Mouse (Mus musculus) forelimb bud, embryonic 11.5 days (tissue): ENCODE results near the gene Mthfd1l.

Experiments
- DNase-seq: peaks from one replicate; pipeline ENCODE4 v3.0.0-alpha.2; 2012; ENCODE audit warnings: low read depth, low spot score

Mthfd1l gene

DNA sequence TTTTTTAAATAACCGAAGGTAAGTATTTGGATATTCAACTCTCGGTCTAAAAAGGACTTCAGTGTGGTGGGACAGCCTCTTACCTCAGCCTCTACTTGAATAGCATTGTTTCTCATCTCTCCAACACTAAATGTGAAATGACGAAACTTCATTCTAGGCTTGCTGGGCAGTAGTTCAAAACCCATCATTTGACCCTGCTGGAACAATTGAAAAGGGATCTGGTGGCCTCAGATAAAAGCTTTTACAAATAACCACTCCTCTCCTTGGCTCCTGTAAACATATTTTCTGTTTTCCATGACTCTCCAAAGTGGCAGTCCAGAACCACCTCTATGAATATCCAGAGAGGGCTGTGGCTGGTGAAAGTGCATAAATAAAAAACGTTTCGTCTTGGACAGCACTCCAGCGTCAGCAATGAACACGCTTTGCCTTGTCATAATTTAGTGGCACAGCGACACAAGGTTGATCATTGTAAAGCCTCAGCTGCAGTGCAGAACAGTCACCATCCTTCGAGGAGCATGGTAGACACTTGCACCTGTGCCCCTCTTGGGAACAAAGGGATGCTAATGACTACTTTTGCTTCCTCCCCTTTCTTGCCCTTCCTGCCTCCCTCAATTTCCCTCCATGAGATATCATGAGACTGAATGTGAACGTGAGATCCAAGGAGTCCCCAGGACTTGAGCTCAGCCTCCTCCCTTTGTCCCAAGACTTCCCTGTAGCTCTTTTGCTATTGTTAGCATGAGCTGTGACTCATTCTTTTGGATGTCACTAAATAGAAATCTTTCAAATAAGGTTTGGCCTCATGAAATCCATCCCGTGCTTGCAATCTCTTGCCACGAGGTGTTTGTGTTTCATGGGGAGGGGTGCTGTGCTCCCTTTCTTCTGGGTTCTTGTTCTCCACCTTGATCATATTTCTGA is 179.2 kb downstream of the Mthfd1l start:
- DNase-seq, result no peak

DNA sequence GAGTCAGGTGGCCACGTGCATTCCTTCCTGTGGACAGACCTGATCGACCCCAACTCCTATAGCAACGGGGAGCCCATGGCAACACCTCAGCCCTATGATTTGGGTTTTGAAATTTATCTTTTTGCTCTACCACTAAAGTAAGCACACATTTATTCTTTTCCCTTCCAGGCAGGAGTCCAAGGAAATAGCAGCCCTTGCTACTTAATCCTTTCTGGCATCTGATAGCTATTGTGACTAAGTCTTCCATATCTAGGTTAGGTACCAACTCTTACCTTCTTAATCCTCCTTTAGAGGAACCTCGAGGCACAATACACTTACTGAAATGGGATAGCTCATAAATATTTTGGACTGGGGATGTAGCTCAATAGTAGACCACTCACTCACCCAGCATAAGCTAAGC is 180.1 kb downstream of the Mthfd1l start:
- DNase-seq, result no peak

DNA sequence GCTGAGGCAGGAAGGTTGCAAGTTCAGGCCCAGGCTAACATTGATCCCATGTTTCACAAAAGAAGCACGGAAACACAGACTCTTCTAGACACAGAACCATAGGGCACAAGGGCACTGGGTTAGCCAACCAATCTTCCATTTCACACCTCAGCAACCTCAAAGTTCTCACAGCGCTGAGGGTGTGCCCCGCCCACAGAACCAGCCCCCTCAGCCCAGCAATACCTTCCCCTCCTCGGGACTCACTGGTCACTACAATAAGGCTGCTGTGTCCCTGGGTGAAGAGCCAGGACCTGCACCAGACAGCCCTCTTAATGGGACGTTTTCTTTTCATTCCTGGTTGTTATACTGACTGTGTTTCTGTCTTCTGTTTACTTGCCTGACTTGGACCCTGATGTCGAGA is 181.1 kb downstream of the Mthfd1l start:
- no peak for DNase-seq

DNA sequence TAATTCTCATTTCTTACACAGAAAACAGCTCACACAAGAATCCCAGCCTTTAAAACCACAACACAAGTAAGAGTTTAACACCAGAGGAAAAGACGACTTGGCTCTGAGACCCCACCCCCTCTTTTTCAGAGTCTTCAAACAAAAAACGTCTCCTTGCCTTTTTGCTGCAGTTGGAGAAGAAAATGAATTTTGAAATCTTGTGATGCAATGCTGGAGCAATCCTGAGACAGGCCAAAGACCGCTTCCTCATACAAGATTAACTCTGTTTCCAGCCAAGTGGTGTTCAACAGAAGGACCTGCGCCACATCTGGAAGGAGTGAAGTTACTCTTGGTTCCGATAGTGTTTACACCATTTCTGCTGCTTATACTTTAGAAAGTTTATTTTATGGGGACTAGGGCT is 182.6 kb downstream of the Mthfd1l start:
- DNase-seq, result no peak

DNA sequence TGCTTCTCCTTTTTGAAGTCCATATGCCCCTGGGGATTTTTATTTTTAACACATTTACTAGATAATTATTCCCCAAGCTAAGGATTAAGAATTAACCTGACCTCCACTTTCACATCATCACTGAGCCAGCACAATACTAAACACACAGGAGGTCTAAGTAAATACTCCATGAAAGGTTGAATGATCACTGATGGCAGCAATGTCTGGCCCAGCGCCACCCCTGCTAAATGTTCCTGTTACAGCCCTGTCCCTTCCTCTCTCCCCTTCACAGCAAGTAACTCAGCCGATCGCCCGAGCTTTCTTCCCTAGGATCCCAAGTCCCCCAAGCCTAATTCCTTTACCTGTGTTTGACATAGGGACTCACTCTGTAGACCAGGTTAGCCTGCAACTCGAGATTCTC is 185.6 kb downstream of the Mthfd1l start:
- no peak for DNase-seq

DNA sequence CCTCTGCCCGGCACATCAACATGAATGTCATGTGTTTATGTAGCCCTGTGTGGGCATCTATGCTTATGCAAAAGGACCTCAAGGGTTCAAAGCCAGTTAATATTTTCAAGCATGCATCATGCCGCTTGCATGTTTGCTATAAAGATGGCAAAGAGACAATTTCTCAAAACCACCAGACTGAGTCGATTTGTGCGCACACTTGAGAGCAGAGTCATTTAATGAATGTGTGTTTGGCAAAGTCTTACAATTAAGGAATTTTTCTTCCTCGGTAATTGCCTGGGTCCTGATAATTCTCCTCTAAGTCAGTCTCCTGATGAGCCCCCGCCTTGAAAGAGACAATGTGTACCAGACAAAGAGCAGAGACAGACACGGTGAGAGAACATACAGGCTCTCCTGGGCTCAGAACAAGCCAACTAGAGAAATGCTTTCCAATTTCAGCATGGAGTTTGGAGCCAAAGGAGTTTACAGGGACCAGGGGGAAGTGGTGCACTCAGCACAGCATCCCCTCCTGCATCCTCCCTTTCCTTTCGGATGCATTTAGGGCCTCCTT is 186.7 kb downstream of the Mthfd1l start:
- no peak for DNase-seq

DNA sequence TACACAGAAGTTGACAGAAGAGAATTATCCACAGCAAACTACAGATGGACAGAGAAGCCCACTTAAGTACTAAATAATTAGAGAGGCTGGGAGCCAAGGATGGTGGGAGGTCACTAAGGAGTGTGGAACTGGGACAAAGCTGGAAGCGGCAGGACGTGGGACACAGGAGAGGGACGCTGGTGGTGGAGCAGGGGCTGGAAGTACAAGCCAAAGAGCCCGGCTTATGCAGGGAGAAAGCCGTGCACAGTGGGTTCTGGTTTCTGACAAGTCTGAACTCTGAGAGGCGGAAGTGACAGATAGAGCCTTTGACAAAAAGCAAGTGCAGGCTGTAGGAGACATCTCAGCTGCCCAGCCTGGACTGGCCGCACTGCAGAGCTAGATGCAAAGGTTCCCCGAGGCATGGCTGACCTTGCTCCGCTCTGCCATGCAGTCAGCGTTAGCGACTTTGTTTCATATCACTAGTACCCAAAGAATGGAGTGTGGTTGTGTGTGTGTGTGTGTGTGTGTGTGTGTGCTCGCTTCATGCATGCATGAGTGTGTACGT is 187.4 kb downstream of the Mthfd1l start:
- DNase-seq, result no peak

DNA sequence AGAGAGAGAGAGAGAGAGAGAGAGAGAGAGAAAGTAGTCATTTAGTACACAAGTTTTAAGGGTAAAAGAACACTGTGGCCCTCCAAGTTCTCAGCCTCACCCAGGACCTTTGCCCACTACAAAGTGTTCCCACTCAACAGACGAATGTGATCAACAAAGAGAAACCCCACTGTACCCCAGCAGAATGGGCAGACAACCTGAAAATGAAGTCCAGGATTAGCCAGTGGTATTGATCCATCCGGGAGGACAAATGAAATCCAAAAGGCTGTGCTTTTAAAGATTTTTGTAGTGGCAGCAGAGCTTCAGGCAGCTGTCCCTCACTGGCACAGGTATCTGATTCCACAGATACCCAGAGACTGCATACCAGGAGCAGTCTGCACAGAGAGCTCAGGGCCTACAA is 189.1 kb downstream of the Mthfd1l start:
- DNase-seq, result no peak

DNA sequence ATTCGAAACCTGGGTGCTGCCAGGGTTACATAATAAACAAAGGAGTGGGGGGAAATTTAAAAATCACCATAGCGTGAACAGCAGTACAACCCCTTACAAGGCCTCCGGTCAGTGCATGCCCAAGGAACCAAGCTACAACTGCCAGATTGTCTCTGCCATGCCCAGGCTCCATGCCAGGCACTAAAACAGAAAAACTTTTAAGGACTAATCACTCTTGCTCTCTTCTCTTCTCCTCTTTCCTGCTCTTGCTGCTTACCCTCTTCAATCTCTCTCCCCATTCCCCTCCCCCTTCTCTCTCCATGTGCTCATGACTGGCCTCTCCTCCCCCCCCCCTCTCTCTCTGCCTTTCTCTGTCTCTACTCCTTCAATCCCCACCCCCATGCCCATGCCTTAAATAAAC is 190.1 kb downstream of the Mthfd1l start:
- DNase-seq, result no peak

DNA sequence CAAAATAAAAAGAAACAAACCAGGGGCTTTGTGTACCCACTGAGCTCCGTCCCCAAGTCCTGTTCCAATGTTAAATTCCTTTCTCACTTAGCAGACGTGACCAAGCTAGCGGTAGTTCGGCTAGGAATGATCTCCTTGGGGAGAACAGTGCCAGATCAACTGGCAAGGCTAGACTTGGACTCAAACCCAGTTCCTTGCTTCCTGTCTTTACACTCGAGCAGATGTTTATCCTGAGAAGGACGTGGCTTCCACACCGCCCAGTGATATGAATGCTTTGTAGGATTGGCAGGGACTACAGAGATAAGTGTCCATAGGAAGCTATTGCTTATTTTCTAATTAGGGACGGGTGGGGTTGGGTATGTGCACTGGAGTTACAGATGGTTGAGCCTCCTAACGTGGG is 191.8 kb downstream of the Mthfd1l start:
- no peak for DNase-seq

DNA sequence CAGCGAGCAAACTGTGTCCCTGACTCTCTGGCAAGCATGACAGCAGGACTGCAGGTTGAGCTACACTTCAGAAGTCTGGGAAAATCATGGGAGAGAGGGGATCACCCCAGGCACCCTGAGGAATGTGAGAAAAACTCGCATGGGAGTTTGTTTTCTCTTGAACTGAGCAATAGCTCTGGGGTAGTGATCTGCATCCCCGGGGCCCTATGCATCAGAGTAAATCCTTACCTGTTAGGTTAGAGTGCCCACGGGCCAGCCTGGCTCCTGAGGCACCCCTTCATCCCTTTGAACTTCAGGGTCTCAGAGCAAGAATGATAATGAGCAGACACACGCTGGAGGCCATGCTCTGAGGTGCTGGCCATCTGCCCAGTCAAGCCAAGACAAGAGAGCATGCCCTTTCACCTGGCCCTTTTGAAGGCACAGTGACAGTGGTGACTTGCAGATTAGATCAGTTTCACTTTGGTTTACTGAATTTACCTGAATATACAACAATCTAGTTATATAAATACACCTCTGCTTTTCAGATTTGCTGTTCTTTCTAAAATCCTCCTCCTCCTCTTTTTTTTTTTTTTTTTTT is 195.4 kb downstream of the Mthfd1l start:
- no peak for DNase-seq

DNA sequence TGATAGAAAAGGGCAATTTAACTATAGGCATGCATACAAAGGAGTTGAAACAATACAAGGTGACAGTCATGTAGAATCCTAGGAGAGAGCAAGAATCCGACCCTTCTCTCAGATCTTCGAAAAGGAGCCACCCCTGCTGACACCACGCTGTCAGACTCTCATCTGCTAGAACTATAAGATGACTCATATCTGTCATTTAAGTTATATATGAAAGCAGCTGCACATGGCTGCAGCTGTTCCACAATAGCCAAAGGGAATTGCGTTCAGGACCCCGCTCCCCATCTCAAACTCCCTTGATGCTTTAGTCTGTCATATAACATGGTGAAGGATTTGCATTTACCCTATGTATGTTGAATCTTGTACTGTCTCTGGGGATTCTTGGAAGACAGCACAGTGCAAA is 201.3 kb downstream of the Mthfd1l start:
- no peak for DNase-seq

DNA sequence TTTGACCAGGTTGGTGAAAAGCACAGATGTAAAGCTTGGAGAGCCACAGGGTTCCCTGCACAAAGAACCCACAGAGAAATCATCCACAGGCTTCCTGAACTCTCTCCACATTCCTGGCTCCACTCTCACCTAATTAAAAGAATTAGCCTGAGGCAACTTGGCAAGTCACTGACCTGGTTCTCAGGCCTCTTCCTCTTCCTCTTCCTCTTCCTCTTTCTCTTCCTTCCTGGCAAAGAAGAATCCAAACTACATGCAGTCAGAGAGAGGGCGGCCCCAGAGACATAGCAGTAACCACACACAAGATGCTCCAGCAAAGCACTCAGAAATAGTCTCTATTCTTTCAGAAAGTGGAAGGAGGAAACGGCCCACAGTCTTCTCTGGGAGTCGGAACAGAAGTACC is 201.8 kb downstream of the Mthfd1l start:
- DNase-seq, result peak; percentile 16

DNA sequence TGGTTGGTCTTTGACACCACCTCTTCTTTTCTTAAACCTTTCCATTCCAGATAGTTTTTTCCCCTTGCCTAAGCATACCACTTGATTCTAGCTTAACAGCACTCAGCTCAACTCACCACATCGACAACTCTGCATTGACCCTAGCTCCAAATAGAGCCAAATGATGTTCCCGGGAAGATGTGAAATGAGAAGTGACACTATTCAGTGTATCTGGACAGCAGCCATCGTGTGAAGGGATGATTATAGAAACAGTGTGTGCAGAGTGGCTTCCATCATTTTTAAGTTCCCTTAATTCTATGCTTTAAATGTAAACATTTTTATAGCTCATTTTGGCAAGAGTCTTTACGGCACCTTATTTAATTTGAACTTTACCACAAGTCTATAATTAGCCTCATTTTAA is 204.4 kb downstream of the Mthfd1l start:
- no peak for DNase-seq

DNA sequence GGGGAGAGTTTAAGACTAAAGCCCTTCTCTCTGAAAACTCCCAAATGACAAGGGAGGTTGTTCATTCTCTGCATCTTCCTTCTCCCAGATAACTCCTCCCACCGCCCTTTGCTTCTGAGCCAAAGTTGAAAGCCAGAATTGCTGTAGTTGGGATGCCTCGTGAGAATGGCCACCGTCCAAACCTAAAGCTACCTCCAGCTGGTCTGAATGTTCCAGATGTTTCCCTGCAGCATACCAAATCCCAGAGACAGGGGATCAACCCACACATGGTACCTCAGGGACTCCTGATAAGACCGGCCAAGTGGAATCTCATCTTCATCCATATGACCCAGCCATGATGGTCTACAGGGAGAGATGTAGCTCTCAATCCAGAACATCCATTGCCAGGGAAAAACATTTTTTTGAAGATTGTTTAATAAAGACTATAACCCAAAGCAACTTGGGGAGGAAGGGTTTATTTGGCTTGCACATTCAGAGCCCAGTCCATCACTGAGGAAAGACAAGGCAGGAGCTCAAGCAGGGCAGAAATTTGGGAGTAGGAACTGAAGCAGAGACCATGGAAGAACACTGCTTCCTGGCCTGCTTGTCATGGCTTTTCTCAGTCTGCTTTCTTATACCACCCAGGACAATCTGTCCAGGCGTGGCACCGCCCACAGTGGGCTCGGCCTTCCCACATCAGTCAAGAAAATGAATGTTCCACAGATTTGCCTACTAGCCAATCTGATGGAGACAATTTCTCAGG is 206.3 kb downstream of the Mthfd1l start:
- no peak for DNase-seq

DNA sequence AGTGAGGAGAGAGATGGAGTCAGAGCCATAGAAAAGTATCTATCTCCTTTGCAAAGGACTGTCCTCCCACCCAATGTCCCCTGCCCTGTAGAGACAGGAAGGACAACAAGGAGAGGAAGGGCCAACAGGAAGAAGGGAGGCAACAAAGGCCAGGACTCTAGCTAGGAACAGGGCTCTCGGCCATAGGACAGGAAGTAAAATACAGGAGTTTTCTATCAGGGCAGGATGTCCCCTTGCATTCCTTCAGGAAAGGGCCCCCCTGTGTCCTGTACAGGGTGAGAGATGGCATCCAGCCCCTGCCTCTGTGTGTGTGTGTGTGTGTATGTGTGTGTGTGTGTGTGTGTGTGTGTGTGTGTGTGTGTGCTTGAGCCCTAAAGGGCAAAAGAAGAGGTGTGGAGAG is 209.0 kb downstream of the Mthfd1l start:
- no peak for DNase-seq

DNA sequence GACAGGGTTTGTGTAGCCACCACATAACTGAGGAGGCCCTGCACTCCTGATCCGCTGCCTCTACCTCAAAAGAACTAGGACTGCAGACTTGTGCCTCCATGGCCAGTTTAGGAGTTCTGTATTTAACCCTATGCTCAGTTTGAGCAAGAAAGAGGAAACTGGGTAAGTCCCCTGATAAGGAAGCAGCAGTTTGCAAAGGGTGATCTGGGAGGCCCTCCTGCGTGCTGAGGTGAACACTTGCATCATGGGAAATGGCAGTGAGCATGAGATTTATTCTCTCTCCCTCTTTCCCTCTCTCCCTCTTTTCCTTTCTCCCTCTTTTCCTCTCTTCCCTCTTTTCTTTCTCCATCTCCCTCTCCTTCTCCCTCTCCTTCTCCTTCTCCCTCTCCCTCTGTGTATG is 209.5 kb downstream of the Mthfd1l start:
- no peak for DNase-seq

DNA sequence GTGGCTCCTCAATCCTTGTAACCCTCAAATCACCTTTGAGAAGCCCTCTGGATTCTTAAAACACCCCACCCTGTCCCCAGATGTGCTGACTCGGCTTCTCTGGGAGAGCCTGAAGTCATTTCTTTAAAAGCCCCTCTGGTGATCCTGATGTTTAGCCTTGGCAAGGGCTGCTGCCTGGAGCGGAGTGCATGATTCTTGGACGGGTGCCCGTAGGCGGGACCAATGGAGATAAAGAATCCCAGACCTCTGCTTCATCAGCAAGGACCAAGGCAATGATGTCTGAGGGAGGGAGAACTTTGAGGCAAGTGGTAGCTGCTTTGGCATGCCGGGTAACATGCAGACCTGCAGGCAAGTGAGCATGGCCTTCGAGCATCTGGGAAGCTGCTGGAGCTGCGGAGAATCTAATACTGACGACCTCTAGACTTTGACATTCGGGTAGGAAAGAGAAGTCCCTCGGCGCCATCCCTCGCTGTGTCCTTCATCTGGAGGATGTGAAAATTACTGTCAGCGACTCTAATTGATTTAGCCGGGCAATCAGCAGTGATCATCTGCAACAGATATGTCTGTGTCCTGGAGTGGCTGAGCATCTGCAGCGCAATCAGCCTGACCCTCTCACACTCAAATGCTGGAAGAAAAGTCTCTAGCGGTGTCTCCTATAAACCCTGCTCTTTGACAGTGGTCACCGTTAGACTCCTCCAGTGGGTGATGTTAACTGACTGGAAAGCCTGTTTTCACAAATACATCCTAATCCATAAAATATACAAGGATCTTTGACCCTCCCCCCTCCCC is 215.9 kb downstream of the Mthfd1l start:
- no peak for DNase-seq

DNA sequence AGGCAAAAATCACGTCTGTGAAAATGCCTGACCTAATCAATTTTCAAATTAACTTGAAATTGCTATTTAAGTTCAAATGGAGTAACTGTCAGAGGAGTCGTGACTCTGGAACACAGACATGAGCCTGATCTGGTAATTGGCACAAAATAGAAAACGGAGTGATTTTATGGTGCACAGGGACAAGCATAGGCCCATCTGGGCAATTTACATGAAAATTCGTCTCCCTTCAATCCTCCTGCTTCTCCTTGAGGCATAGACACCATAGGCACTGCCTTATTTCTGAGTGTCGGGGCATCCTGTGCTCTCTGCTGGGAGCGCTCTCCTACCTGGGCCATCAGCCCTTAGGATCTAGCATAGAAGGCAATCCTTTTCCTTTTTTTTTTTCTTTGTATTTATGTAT is 216.5 kb downstream of the Mthfd1l start:
- no peak for DNase-seq

DNA sequence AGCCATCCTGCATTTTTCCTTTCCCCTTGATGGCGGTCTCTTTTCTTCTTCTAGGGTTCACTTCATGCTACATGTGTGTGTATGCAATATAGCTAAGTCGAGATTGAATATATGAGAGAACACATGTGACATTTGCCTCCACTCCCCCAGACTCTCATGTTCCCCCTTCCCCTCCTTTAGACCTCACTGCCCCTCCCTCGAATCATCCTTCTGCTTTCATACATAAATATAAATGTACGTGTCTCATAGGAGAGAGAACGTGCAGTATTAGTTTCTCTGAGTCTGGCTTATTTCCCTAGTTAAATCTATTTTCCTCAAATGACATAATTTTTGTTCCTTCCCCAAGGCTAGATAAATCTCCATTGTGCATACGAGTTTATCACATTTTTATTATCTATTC is 226.1 kb downstream of the Mthfd1l start:
- DNase-seq, result no peak

DNA sequence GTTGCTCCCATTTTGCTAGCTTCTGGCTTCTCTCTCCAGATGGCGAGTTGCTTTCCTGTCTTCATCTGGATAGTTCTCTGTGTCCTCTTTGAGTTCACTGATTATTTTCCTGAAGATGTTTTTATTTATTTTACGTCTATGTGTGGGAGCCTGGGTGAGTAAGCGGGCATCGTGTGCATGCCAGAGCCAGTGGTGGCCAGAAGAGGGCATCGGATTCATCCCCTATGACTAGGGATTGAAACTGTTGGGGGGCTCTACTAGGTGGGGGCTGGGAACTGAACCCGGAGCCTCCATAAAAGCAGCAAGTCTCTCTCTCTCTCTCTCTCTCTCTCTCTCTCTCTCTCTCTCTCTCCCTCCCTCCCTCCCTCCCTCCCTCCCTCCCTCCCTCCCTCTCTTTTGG is 227.0 kb downstream of the Mthfd1l start:
- DNase-seq, result no peak
